Mouse (Mus musculus) embryo, embryonic 10 days (tissue): ENCODE measurements around the gene Gnat1.

ENCODE experiments used
- DNase-seq: peaks from one replicate; pipeline ENCODE4 v3.0.0-alpha.2; 2015; ENCODE audit warnings: low spot score

Gnat1 gene

DNA sequence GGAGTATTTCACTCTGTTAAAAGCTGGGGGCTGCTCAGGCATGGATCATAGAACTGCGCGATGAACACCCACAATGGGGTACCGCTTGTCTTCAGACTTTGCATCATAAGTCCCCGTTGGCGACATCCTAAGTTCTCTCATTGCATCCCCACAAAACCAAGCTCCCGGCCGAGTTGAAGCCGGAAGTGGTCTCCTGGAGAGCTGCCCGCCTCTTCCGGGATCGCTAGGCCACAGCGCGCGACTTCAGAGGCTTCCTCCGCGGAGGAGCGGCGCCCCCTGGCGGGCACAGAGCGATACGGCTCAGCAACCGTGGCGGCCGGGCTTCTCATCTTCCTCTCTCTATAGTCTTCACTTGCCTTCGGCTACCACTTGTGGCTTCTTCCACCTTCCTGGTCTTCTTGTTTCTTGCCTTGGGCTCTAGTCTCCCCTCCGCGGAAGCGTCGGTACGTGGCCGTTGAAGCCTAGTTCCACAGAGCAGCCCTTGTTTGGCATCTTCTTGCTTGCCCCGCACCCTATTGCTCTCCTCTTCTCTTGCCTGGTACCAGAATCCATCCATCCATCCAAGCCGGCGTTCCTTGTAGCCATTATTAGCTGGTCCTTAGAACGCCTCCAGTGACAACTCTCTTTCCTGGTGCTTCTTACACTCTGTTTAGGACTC, 34.9 kb downstream of the Gnat1 start:
- DNase-seq, result peak; percentile 94

DNA sequence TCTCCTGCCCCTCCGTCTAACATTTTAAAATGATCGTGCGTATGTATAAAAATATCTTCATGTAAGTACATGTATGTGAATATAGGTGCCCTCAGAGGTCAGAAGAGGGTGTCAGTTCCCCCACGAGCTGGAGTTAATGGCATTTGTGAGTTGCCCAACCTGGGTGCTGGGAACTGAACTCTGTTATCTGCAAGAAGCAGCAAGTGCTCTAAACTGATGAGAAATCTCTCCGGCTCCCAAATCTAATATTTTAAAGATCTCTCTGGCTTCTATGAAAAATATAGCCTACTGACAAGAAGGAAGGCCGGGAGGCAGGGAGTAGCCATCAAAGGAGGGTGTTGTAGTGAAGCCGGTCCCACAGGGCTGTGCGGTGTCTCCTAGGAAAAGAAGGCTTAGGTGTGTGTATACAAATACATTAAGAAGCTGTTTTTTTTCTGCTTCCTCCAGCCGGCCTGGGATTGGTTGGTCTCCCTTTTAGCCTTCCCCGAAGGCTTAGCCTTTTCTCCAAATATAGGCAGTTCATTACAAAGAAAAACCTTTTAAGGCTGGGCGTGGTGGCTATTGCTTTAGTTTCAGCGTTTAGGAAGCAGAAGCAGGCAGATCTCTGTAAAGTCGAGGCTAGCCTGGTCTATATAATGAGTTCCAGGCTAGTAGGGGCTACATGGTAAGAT, 35.8 kb downstream of the Gnat1 start:
- no peak for DNase-seq

GRCm38 (mm10) chr9:107641666-107642065, 37.8 kb downstream of the Gnat1 start:
- no peak for DNase-seq

GRCm38 (mm10) chr9:107640257-107640772, 39.2 kb downstream of the Gnat1 start:
- no peak for DNase-seq

DNA sequence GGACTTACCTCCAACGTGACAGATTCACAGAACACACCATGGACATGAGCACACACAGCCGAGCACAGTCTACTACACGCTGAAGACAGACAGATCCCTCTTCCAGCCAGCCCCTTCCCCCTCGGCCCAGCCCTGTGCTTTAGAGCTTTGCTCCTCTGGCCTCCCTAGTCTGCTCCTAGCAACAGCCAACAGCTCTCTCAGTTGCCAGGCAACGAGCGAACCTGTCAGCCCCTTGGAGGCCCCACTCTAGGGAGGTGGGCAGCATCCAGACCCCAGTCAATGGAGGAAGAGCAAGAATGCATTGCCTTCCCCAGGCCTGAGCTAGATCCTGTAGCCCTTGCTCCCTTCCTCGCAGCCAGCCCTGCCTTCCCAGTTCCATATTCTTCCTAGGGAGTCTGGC, 42.4 kb downstream of the Gnat1 start:
- peak; percentile 90 for DNase-seq

DNA sequence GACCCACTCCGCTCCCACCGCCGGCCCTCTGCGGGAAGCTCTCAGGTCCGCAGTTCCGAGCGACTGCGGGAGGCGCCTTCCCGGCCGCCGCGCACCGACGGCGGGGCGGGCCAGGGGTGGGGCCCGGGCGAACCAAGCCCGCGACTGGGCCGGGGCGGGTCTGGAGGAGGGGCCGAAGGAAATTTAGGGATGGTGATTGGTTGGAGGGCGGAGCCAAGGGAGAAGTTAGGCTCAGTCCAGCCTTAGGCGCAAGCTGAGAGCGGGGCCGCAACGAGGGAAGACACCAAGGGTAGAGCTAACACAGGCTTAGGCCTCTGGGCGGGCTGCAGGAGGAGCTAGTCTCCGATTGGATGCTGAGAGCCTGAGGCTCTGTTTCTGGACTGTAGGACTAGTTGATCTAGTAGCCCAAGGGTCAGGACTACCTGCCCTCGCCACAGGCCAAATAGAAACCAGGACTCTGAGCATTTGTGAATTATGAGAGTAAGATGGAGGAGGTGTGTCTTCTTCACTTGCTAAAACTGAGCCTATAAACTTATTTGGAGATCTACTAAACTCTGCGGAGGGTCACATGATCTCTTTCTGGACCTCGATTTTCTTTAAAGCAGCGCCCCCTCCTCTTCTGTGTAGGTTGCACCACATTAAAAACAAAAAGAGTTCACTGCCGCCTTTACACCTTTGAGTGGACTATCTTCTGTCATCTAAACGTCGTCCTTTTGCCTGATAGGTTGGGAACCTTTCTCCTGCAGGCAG, 44.1 kb downstream of the Gnat1 start, which contains the start of gene Gnai2:
TSS of gene Gnai2 (minus strand) at position 89 of the 750 bp plus-strand sequence.
- peak; percentile 99 for DNase-seq

DNA sequence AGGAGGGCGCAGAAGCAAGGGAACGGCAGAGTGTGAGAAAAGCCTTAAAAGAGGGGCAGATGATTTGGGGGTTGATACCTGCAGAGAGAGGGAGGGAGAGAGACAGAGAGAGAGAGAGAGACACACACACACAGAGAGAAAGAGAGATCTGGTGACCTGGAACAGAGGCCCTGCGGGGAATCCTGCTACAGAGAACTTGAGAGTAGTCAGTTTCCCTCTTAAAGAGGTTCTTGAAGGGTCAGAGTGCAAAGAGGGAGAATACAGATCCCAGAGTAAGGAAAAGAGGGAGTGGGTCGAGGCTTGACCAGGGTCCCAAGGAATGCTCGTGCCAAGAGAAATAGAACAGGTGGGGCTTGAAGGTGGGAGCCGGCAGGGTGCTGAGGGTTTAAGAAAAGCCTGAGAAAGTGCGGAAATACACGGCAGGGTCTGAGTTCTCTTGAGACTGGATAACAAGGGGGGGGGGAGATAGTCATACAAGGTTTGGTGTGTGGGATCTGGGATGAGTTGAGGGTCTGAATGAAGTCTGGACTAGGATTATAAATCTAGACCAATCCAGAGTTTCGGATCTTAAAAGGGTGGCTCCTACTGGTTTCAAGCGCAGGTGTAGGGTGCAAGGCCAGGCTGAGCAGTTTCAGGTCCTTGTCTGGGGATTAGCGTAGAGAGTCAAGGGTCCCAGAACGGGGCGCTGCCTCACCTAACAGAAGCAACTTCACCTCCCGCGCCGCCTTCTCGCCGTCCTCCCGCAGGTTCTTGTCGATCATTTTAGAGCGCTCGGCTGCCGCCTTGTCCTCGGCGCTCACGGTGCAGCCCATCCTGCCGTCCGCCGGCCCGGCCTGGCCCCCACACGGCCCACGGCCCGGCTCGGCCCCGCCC, 44.9 kb downstream of the Gnat1 start:
- DNase-seq, result peak; percentile 67

- DNase-seq, result no peak
These were observed 45.7 kb downstream of the Gnat1 start for GRCm38 (mm10) chr9:107633661-107634405.

- DNase-seq, result peak; percentile 84
These were observed 46.3 kb downstream of the Gnat1 start for GRCm38 (mm10) chr9:107633091-107633660.

GRCm38 (mm10) chr9:107632478-107632877, 47.0 kb downstream of the Gnat1 start:
- DNase-seq, result no peak

DNA sequence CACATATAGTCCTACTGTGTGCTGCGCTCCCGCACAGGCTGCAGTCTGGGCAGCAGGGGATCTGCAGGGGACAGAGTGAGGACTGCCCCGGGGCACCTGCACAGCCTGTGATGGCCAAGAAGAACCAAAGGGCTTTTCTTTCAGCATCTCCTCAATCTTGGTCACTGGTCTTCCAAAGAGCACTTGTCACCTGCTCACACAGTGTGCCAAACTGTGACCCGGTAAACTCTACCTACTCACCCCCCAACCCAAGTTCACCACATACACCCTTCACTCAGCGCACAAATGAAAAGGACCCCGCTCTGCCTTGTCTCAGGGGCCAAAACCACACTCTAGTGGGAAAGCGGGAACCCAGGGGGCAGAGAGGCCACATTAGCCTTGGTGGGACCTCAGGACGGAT, 47.7 kb downstream of the Gnat1 start:
- DNase-seq, result no peak

DNA sequence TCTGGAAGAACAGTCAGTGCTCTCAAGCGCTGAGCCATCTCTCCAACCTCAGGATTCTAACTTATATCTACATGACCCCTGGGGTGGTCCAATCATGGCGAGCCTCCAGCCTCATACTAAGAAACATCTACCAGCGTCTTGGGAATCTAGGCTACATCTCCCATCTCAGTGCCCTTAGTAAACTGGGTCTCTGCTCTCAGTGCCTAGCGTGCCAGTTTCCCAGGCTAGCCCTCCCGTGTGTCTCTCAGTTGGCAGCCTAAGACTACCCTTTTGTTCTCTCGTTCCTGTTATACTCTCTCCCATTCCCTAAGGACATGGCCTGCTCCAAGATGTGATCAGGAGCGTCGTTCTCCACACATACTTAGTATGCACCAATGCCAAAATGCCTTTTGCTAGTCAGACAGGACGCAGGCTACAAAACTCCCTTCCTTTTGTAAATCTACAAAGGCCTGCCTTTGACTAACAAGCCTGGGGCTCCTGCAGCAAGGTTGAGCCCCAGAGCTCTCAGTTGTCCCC, 48.1 kb downstream of the Gnat1 start:
- DNase-seq, result no peak

GRCm38 (mm10) chr9:107630576-107630975, 48.9 kb downstream of the Gnat1 start:
- peak; percentile 86 for DNase-seq

DNA sequence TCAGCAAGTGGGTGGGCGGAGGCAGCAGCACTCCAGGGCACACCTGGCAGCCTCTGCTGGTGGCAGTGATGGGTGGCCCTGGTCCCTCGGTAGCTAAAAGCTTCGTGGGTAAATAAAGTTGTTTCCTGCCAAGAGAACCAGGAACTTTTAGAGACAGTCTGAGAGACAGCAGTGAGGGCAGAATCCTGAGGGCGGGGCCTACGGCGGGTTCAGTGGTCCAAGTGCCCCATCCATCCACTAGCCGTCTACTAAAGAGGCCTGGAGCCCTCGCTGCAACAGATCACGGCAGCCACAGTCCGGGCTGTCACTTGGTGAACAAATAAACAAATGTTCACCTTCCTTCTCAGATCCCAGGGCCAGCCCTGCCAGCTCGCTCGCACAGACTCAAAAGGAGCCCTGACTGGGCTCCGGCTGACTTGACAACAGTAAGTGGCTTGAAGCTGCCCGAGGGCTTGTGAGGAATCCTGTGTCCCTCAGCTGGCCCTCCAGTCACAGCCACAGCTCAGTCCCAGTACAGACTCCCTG, 49.5 kb downstream of the Gnat1 start:
- peak; percentile 71 for DNase-seq

- DNase-seq, result no peak
These were observed 50.1 kb downstream of the Gnat1 start for GRCm38 (mm10) chr9:107629411-107629730.

GRCm38 (mm10) chr9:107628721-107629410, 50.6 kb downstream of the Gnat1 start:
- peak; percentile 55 for DNase-seq

- DNase-seq, result no peak
These were observed 51.9 kb downstream of the Gnat1 start for GRCm38 (mm10) chr9:107627387-107628255.

DNA sequence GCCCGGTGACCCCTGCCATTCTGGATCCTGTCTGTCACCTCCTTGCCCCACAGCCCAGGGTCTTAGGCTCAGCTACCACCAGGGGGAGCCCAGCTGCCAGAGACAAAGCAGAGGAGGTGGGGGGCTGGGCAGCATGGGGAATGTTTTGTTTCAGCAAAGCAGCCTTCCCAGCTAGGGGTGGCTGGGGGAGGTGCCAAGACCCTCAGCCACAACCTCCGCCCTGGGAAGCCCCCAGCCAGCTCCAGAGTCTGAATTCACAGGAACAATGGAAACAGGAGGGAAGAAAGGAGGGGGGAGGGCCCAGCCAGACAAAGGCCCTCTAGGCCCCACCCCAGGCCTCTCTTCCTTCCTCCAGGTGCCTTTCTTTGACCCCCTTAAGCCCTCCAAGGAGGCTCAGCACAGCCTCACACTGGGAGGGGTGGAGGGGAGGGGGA, 52.7 kb downstream of the Gnat1 start:
- DNase-seq, result peak; percentile 95
